Mouse (Mus musculus) limb, embryonic 14.5 days (tissue): ENCODE data around the gene 1700012B09Rik. TPM values are rescaled to one million over a fixed set of nuclear protein-coding genes. Genes with fewer than 3 reads are reported as not detected.

Experiments
- ATAC-seq: fragments of 200-750 bp; cut with Nextera tagmentation; 2 replicates; pipeline ENCODE4 v1.8.0; 2017; ENCODE audit warnings: low read depth, moderate number of reproducible peaks, moderate TSS enrichment; ENCODE audit not compliant: low FRiP score
- DNase-seq: peaks from one replicate; pipeline ENCODE4 v3.0.0-alpha.2; 2015; ENCODE audit warnings: low spot score
- H3K27ac ChIP-seq: fragments of 300-500 bp; sonication (generic); replicated peaks from 2 replicates; pipeline ENCODE4 v1.5.1; 2014; ENCODE audit warnings: low read depth, mild to moderate bottlenecking, low read length, moderate library complexity, mixed read lengths
- H3K27me3 ChIP-seq: fragments of 300-500 bp; sonication (generic); 2 replicates; pipeline ENCODE4 v1.6.1; 2014; ENCODE audit warnings: low read length, mixed read lengths; ENCODE audit not compliant: control insufficient read depth, insufficient read depth
- H3K36me3 ChIP-seq: fragments of 300-500 bp; sonication (generic); 2 replicates; pipeline ENCODE4 v1.6.1; 2014; ENCODE audit warnings: mild to moderate bottlenecking, low read length, moderate library complexity, mixed read lengths; ENCODE audit not compliant: control insufficient read depth, insufficient read depth
- H3K4me1 ChIP-seq: fragments of 300-500 bp; sonication (generic); 2 replicates; pipeline ENCODE4 v1.6.1; 2014; ENCODE audit warnings: antibody characterized with exemption, low read length, mixed read lengths; ENCODE audit not compliant: control insufficient read depth, insufficient read depth
- H3K4me2 ChIP-seq: fragments of 300-500 bp; sonication (generic); replicated peaks from 2 replicates; pipeline ENCODE4 v1.6.1; 2014; ENCODE audit warnings: low read depth, mild to moderate bottlenecking, low read length, moderate library complexity; ENCODE audit not compliant: severe bottlenecking
- H3K4me3 ChIP-seq: fragments of 300-500 bp; sonication (generic); replicated peaks from 2 replicates; pipeline ENCODE4 v1.5.1; 2014; ENCODE audit warnings: low read length
- H3K9ac ChIP-seq: fragments of 300-500 bp; sonication (generic); 2 replicates; pipeline ENCODE4 v1.6.1; 2014; ENCODE audit warnings: mild to moderate bottlenecking, low read depth, low read length, moderate library complexity; ENCODE audit not compliant: severe bottlenecking
- H3K9me3 ChIP-seq: fragments of 300-500 bp; sonication (generic); 2 replicates; pipeline ENCODE4 v1.6.1; 2016; ENCODE audit warnings: low read length; ENCODE audit not compliant: control insufficient read depth
- POLR2A ChIP-seq: fragments of 200-500 bp; IDR thresholded peaks from 2 replicates; pipeline ENCODE4 v1.8.0; 2012; ENCODE audit warnings: inconsistent platforms, mild to moderate bottlenecking, moderate library complexity, borderline replicate concordance; ENCODE audit not compliant: insufficient read depth, insufficient read length; ENCODE audit errors: extremely low read depth
- WGBS: fragments of 180-500 bp; shearing (Covaris S2); extraction: QIAGEN DNeasy Blood & Tissue Kit; methylation state at CpG from one replicate; pipeline ENCODE4 v1.1.7; 2014; 5-methylcytosine and 5-hydroxymethylcytosine counted together
- polyA plus RNA-seq, 2 experiments: library from polyadenylated mRNA; depleted of rRNA in 1 of 2; stranded (reverse) in 1 of 2; unstranded in 1 of 2; fragments of >200 nt; fragmentation: Nextera tagmentation in 1 of 2; extraction: Ambion mirVana in 1 of 2; gene quantifications; 2 replicates each; pipeline versions ENCODE4 v1.2.1 to v1.2.3; 2012 to 2014

Gene 1700012B09Rik
- polyA plus RNA-seq, 2 experiments, result not detected

DNA sequence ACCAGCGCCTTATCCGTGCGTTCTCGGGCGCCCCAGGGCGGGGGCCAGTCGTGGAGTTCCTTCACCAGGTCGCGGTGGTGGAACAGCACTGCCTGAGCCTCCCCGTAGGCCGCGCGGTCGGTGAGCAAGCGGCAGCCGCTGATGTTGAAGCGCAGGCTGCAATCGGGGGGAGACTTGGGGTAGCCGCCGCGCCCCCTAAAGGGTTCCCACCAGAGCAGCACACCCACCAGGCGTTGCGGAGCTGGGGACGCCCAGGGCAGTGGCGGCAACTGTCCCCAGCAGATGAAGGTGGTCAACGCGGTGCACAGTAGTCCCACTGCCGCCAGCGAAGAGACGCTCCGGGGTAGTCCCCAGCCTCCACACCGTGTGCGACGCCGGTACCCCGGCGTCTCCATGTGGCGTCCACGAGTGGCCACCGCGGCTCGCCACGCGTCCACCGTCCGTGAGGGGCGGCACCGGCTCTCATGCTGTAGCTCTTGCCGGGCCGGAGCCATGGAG, 19.3 kb downstream of the 1700012B09Rik start:
- Histone ChIP-seq H3K4me2 (peak overlapping the region; percentile 94), H3K9me3 (no peaks in the 10 kb centered on the region), H3K27ac (peak overlapping the region; percentile 48; the same call in 1 of the 2 replicates), H3K4me3 (peak overlapping the region; percentile 52), H3K27me3 (no peaks in the 10 kb centered on the region), H3K36me3 (no peaks in the 10 kb centered on the region), H3K9ac (peak overlapping the region; percentile 69), H3K4me1 (peaks cover 11% of the 10 kb centered on the region; the same call in 1 of the 2 replicates)
- no peak for TF ChIP-seq POLR2A
- under 1% methylated on average over 35 of the region's 50 CpGs for WGBS
- DNase-seq (peak; percentile 24), ATAC-seq (peak; percentile 70)

DNA sequence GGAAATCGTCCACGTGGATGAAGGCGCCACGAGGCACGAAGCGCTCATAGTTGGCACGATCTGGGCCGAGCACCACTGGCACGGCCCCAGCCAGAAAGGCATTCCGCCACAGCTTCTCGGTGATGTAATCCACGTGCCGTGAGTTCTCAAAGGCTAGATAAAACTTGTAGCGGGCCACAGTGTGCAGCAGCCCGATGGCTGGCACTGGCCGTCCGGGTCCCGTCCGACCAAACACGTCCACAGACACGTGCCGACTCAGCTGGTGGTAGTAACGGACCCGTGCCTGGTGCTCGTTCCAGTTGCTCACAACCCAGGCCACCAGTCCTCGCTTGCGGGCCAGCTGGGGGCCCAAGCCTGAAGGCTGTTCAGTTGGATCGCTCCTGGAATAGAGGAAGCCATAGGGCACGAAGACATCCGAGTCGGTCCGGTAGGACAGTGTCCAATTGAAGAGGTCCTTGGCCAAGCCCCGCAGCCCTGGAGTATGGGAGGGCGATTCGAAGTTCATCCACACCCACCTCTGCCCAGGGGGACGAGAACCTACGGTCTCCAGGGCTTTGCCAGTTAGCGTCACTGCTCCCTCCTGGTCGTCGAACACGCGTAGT, 19.8 kb downstream of the 1700012B09Rik start:
- WGBS, result 51% methylated on average over 42 of the region's 42 CpGs
- H3K9ac ChIP-seq, result peak overlapping the region; percentile 69
- peak overlapping the region; percentile 94 for H3K4me2 ChIP-seq
- no peaks in the 10 kb centered on the region for H3K36me3 ChIP-seq
- peak overlapping the region; percentile 52 for H3K4me3 ChIP-seq
- ATAC-seq (0 out of 2 replicates have a peak, but pooled peaks have one; percentile 4), DNase-seq (no peak)
- H3K9me3 ChIP-seq, result no peaks in the 10 kb centered on the region
- H3K27me3 ChIP-seq, result no peaks in the 10 kb centered on the region
- H3K4me1 ChIP-seq, result peaks cover 11% of the 10 kb centered on the region; the same call in 1 of the 2 replicates
- H3K27ac ChIP-seq, result no peak overlapping the region
- no peak for TF ChIP-seq POLR2A

- no peak for ATAC-seq
- no peaks in the 10 kb centered on the region for H3K36me3 ChIP-seq
- TF ChIP-seq POLR2A, result no peak
- H3K4me3 ChIP-seq, result no peak within 1 kb of the TSS
- no peak within 1 kb of the TSS for H3K27ac ChIP-seq
- no peaks in the 10 kb centered on the region for H3K9me3 ChIP-seq
- DNase-seq, result no peak
- no peaks in the 10 kb centered on the region for H3K4me1 ChIP-seq
- no peak within 1 kb of the TSS for H3K4me2 ChIP-seq
- H3K27me3 ChIP-seq, result no peaks in the 10 kb centered on the region
- H3K9ac ChIP-seq, result no peak within 1 kb of the TSS
- 80% methylated on average over 19 of the region's 19 CpGs for WGBS
Observed at GRCm38 (mm10) chr9:14740151-14740924, 30.5 kb downstream of the 1700012B09Rik start, which contains the start of gene Piwil4. TSS of gene Piwil4 (minus strand) at chr9:14740733.

- Histone ChIP-seq H3K36me3 (no peaks in the 10 kb centered on the region), H3K4me2 (no peak overlapping the region), H3K4me3 (no peak overlapping the region), H3K4me1 (no peaks in the 10 kb centered on the region), H3K9me3 (no peaks in the 10 kb centered on the region), H3K9ac (no peak overlapping the region), H3K27ac (no peak overlapping the region), H3K27me3 (no peaks in the 10 kb centered on the region)
- ATAC-seq (no peak), DNase-seq (no peak)
- TF ChIP-seq POLR2A, result no peak
- 80% methylated on average over 4 of the region's 4 CpGs for WGBS
Observed at GRCm38 (mm10) chr9:14739498-14740150, 31.2 kb downstream of the 1700012B09Rik start.

DNA sequence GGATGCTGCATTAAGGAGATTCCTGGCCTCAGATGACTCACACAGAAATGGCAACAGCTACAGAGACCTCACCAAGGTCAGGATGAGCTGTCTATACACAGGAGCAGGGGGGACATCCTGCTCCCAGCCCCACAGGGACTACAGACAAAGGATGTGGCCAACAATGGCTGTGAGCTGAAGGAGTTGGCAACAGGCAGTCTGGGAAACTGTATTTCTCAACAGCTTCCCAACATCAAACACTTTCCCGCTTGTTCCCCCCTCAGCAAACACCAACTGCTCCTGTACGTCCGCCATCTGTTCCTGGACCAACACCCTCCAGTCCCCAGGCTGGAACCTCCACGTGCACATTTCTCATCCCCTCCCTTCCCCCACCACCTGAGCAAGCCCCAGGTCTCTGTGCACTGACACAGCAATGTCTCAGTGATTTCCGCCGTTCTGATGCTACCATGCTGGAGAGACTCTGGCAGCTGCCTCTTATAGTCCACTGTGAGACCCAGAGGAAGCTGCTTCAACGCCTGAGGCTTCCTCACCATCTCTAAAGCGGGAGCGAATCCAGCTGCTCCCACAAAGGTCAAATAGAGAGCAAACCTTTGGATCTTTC, 39.8 kb downstream of the 1700012B09Rik start:
- ATAC-seq, result peak; percentile 30; the same call in 1 of the 2 replicates

More for the DNA sequence above, 39.8 kb downstream of the 1700012B09Rik start:
- 19% methylated on average over 9 of the region's 9 CpGs for WGBS
- no peak overlapping the region for H3K4me2 ChIP-seq
- H3K27ac ChIP-seq, result no peak overlapping the region
- no peak overlapping the region for H3K4me3 ChIP-seq
- peaks cover 5% of the 10 kb centered on the region; the same call in 1 of the 2 replicates for H3K4me1 ChIP-seq
- peak; percentile 7 for DNase-seq
- no peak overlapping the region for H3K9ac ChIP-seq
- H3K9me3 ChIP-seq, result no peaks in the 10 kb centered on the region
- no peaks in the 10 kb centered on the region for H3K27me3 ChIP-seq
- TF ChIP-seq POLR2A, result no peak
- no peaks in the 10 kb centered on the region for H3K36me3 ChIP-seq
